Mouse (Mus musculus) embryonic facial prominence, embryonic 12.5 days (tissue): ENCODE measurements around the gene Zc3h12c. TPM values are rescaled to one million over a fixed set of nuclear protein-coding genes. Genes with fewer than 3 reads are reported as not detected.

Experiments
- ATAC-seq: fragments of 200-750 bp; cut with Nextera tagmentation; 2 replicates; pipeline ENCODE4 v1.8.0; 2017; ENCODE audit not compliant: insufficient number of reproducible peaks, insufficient read depth, low FRiP score, low TSS enrichment
- H3K27ac ChIP-seq: fragments of 300-500 bp; sonication (generic); 2 replicates; pipeline ENCODE4 v1.5.1; 2016; ENCODE audit warnings: mild to moderate bottlenecking
- H3K27me3 ChIP-seq: fragments of 300-500 bp; sonication (generic); 2 replicates; pipeline ENCODE4 v1.6.1; 2016; ENCODE audit warnings: mild to moderate bottlenecking, moderate library complexity
- H3K36me3 ChIP-seq: fragments of 300-500 bp; sonication (generic); 2 replicates; pipeline ENCODE4 v1.6.1; 2016; ENCODE audit warnings: mild to moderate bottlenecking
- H3K4me1 ChIP-seq: fragments of 300-500 bp; sonication (generic); 2 replicates; pipeline ENCODE4 v1.6.1; 2016
- H3K4me2 ChIP-seq: fragments of 300-500 bp; sonication (generic); replicated peaks from 2 replicates; pipeline ENCODE4 v1.6.1; 2016; ENCODE audit warnings: mild to moderate bottlenecking, moderate library complexity
- H3K4me3 ChIP-seq: fragments of 300-500 bp; sonication (generic); 2 replicates; pipeline ENCODE4 v1.5.1; 2016; ENCODE audit warnings: mild to moderate bottlenecking
- H3K9ac ChIP-seq: fragments of 300-500 bp; sonication (generic); 2 replicates; pipeline ENCODE4 v1.6.1; 2016; ENCODE audit warnings: mild to moderate bottlenecking, moderate library complexity
- H3K9me3 ChIP-seq: fragments of 300-500 bp; sonication (generic); 2 replicates; pipeline ENCODE4 v1.6.1; 2016; ENCODE audit warnings: mild to moderate bottlenecking, moderate library complexity
- WGBS: fragments of 180-500 bp; shearing (Covaris S2); methylation state at CpG from one replicate; pipeline ENCODE4 v1.1.7; 2016; 5-methylcytosine and 5-hydroxymethylcytosine counted together
- polyA plus RNA-seq: library from polyadenylated mRNA; unstranded; fragments of >200 nt; fragmentation: Nextera tagmentation; extraction: Ambion mirVana; gene quantifications from 2 replicates; pipeline ENCODE4 v1.2.1, GENCODE M21; 2016

Gene Zc3h12c
- polyA plus RNA-seq, 1 experiment from 2014 or later, result 3.9 TPM

DNA sequence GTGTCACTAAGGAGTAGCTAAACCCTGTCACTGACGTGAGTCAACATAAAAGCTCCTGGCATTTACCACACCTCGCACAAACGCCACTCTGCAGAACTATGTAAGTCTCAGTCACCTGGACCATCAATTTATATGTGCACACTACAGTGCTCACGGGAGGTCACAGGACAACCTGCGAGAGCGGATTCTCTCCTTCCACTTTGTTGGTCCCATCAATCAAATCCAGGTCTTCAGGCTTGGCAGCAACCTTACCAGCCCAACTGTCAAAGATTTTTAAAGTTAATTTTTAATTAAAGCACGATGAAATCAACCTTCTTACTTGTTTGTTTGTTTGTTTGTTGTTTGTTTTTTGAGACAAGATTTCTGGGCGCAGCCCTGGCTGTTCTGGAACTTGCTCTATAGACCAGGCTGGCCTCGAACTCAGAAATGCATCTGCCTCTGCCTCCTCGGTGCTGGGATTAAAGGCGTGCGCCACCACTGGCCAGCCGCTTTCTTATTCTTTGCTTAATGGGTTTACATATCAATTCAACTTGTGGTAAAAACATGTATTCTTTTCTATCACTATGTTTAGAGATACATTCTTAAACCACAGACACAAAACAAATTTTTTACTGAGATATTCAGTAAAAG, 3.2 kb downstream of the Zc3h12c start:
- Histone ChIP-seq H3K4me3 (no peak overlapping the region), H3K27me3 (peaks cover 11% of the 10 kb centered on the region; the same call in 1 of the 2 replicates), H3K4me2 (no peak overlapping the region), H3K36me3 (0 out of 2 replicates have a peak, but pooled peaks cover 3% of the 10 kb centered on the region), H3K4me1 (no peaks in the 10 kb centered on the region), H3K9me3 (no peaks in the 10 kb centered on the region), H3K9ac (no peak overlapping the region), H3K27ac (no peak overlapping the region)
- WGBS, result 89% methylated on average over 13 of the region's 13 CpGs
- no peak for ATAC-seq

DNA sequence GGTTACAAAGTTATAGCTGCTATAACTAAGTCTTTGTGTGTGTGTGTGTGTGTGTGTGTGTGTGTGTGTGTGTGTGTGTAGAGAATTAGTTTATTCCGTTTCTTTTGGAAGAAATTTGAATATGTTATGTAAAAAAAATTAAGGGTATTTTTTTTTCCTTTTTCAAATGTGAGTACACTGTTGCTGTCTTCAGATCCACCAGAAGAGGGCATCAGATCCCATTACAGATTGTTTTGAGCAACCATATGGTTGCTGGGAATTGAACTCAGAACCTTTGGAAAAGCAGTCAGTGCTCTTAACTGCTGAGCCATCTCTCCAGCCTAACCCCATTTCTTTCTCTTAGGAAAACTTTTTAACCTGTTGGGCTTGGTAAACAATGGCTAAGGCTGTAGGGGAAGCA, 7.9 kb downstream of the Zc3h12c start:
- Histone ChIP-seq H3K27ac (no peak overlapping the region), H3K36me3 (0 out of 2 replicates have a peak, but pooled peaks cover 3% of the 10 kb centered on the region), H3K9ac (no peak overlapping the region), H3K27me3 (no peaks in the 10 kb centered on the region), H3K4me2 (no peak overlapping the region), H3K4me3 (no peak overlapping the region), H3K4me1 (no peaks in the 10 kb centered on the region), H3K9me3 (no peaks in the 10 kb centered on the region)
- no peak for ATAC-seq
- WGBS, result 86% methylated on average over 1 of the region's 1 CpGs

DNA sequence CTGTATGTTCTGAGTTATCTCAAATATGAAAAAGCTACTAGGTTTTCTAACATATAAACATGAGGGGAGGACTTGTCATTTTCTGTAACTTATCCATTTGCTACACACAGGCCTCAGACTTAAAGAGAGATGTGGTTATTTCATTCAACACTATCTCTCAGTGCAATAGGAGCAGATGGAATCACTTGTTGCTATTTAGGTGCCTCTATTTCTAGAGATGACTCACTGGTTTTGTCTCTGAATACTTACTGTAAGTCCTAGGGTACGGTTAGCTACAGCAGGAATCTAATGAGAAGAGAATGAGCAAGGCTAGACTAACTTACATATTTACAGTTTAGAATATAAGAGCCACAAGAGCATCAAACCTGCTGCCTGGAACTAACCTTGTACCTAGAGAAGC, 9.8 kb downstream of the Zc3h12c start:
- Histone ChIP-seq H3K4me2 (no peak overlapping the region), H3K9ac (no peak overlapping the region), H3K36me3 (0 out of 2 replicates have a peak, but pooled peaks cover 3% of the 10 kb centered on the region), H3K9me3 (no peaks in the 10 kb centered on the region), H3K27ac (no peak overlapping the region), H3K4me3 (no peak overlapping the region), H3K27me3 (no peaks in the 10 kb centered on the region), H3K4me1 (no peaks in the 10 kb centered on the region)
- ATAC-seq, result no peak
- WGBS, result 85% methylated on average over 1 of the region's 1 CpGs

DNA sequence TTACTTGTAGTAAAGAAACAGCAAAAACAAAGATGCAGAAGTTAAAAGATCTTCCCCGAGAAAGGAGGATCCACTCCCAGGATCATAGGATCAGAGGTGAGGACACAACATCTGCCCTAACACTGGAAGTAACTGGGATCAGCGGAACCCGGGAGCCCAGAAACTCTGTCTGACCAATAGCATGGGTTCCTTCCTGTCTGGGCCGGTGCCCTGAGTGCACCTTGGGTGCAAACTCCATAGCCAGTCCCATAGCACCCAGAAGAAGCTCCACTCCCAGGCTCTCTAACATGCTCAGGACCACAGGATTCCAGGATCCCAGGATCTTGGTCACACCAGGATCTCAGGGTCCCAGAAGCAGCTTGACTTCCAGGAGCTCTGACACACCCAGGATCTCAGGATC, 13.0 kb downstream of the Zc3h12c start:
- no peaks in the 10 kb centered on the region for H3K9me3 ChIP-seq
- no peak overlapping the region for H3K9ac ChIP-seq
- H3K4me3 ChIP-seq, result no peak overlapping the region
- 79% methylated on average over 4 of the region's 4 CpGs for WGBS
- H3K27ac ChIP-seq, result no peak overlapping the region
- H3K36me3 ChIP-seq, result no peaks in the 10 kb centered on the region
- H3K4me2 ChIP-seq, result no peak overlapping the region
- 0 out of 2 replicates have a peak, but pooled peaks cover 4% of the 10 kb centered on the region for H3K4me1 ChIP-seq
- ATAC-seq, result no peak
- H3K27me3 ChIP-seq, result no peaks in the 10 kb centered on the region

DNA sequence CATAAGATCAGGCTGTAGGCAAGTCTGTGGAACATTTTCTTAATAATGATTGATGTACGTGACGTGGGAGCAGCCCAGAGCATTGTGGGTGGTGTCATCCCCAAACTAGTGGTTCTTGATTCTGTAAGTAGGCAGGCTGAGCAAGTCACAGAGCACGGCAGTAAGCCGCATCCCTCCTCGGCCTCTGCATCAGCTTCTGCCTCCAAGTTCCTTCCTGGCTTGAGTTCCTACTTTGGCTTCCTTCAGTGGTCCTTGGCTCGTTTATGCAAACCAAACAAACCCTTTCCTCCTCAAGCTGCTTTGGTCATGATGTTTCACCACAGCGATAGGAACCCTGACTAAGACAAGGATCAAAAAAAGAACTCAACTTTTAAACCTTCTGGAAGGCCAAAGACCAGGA, 14.1 kb downstream of the Zc3h12c start:
- H3K36me3 ChIP-seq, result no peaks in the 10 kb centered on the region
- H3K9ac ChIP-seq, result no peak overlapping the region
- peaks cover 8% of the 10 kb centered on the region for H3K4me1 ChIP-seq
- H3K4me2 ChIP-seq, result no peak overlapping the region
- ATAC-seq, result no peak
- no peaks in the 10 kb centered on the region for H3K9me3 ChIP-seq
- no peak overlapping the region for H3K4me3 ChIP-seq
- no peak overlapping the region for H3K27ac ChIP-seq
- no peaks in the 10 kb centered on the region for H3K27me3 ChIP-seq
- WGBS, result 77% methylated on average over 7 of the region's 7 CpGs

DNA sequence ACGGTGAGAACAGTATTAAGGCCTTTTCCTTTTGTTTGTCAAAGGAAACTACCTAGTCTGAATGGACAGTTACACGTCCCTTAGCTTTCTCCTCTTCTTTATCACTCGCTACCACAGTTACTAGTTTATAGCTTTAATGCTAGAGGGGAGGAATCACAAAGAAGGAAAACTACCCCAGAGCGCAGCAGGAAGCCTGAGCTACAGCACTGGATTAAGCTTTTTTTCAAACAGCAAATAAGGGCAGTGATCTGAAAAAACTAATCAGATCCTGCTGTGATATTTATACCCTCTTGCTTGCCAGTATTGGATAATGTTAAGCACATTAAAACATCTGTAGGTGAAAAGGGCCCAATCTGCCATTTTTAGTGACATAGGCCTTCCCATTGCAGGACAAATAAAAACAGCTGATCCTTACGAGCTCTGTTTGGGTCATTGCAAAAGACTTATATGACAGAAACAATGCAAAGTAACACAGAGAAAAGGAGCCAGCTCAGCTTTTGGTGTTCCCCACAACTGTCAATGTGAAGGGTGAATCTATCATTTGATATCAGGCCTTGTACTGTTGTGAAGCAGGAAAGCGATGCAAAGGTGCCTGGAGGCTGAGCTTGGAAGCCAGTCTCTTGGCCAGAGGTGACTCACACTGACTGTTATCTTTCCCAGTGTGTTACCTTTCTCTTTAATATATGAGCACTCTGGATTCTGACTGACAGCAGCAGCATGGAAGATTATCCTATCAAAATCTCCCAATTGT, 16.1 kb downstream of the Zc3h12c start:
- Histone ChIP-seq H3K36me3 (no peaks in the 10 kb centered on the region), H3K9ac (no peak overlapping the region), H3K4me3 (no peak overlapping the region), H3K27ac (no peak overlapping the region), H3K4me2 (no peak overlapping the region), H3K9me3 (no peaks in the 10 kb centered on the region), H3K4me1 (peaks cover 11% of the 10 kb centered on the region), H3K27me3 (no peaks in the 10 kb centered on the region)
- no peak for ATAC-seq
- WGBS, result 70% methylated on average over 6 of the region's 6 CpGs

DNA sequence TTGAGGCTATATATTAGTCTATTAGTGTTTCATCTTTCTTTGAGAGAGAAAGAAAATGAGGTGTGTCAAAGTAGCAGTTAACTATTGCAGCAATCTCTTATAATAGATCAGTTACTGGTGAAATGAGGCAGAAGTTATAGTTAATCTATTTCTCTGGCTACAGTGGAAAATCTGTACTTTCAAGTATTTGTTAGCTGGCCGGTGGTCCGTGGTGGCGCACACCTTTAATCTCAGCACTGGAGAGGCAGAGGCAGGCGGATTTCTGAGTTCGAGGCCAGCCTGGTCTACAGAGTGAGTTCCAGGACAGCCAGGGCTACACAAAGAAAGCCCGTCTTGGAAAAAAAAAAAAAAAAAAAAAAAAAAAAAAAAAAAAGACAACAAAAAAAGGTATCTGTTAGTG, 18.6 kb downstream of the Zc3h12c start:
- H3K4me3 ChIP-seq, result no peak overlapping the region
- no peaks in the 10 kb centered on the region for H3K36me3 ChIP-seq
- no peak overlapping the region for H3K9ac ChIP-seq
- H3K27ac ChIP-seq, result no peak overlapping the region
- no peak for ATAC-seq
- H3K9me3 ChIP-seq, result no peaks in the 10 kb centered on the region
- no peak overlapping the region for H3K4me2 ChIP-seq
- no peaks in the 10 kb centered on the region for H3K27me3 ChIP-seq
- 77% methylated on average over 6 of the region's 6 CpGs for WGBS
- peaks cover 11% of the 10 kb centered on the region for H3K4me1 ChIP-seq

DNA sequence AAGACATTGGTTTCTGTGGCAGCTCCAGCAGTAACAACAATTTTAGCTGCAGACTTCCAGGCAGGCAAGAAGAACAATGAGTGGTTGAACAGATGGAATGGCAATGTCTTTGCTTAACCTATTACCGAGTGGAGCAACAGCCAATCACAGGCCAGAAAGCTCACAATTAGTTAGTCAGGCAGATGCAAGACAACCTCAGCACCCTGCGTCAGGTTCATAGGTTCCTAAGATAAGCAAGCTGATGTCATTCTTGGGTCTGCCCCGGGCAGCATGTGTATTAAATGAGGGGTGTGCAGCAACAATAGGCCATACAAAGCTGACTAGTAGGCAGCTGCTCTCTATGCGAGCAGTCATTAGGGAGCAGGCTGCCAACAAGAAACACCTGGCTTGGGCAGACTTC, 19.1 kb downstream of the Zc3h12c start:
- Histone ChIP-seq H3K9me3 (no peaks in the 10 kb centered on the region), H3K36me3 (no peaks in the 10 kb centered on the region), H3K4me2 (0 out of 2 replicates have a peak overlapping the region, but pooled peaks have one; percentile 2), H3K27ac (0 out of 2 replicates have a peak overlapping the region, but pooled peaks have one; percentile 3), H3K4me1 (peaks cover 11% of the 10 kb centered on the region), H3K9ac (no peak overlapping the region), H3K4me3 (0 out of 2 replicates have a peak overlapping the region, but pooled peaks have one; percentile 7), H3K27me3 (no peaks in the 10 kb centered on the region)
- WGBS, result 22% methylated on average over 4 of the region's 4 CpGs
- peak; percentile 67; the same call in 1 of the 2 replicates for ATAC-seq

DNA sequence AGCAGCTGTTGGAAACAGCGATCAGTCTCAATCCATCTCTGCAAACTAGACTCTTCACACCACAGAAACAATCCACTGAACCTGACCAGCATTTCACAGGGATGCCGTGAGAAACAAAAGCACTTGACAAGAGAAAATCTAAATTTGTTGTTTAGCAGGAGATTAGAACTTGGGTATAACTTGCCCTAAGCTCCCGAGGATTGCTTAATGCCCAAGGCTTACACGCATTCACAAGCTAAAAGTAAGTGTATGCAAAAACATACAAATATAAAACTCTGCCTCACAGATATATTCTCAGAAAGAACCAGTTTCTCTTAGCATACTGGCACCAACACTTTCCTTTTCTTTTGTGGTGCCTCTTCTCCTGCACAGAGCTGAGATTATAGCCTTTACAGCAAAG, 19.5 kb downstream of the Zc3h12c start:
- Histone ChIP-seq H3K4me1 (peaks cover 11% of the 10 kb centered on the region), H3K4me2 (0 out of 2 replicates have a peak overlapping the region, but pooled peaks have one; percentile 2), H3K36me3 (no peaks in the 10 kb centered on the region), H3K4me3 (peak overlapping the region; percentile 7; the same call in 1 of the 2 replicates), H3K27ac (peak overlapping the region; percentile 3; the same call in 1 of the 2 replicates), H3K27me3 (no peaks in the 10 kb centered on the region), H3K9me3 (no peaks in the 10 kb centered on the region), H3K9ac (no peak overlapping the region)
- 84% methylated on average over 4 of the region's 4 CpGs for WGBS
- no peak for ATAC-seq

DNA sequence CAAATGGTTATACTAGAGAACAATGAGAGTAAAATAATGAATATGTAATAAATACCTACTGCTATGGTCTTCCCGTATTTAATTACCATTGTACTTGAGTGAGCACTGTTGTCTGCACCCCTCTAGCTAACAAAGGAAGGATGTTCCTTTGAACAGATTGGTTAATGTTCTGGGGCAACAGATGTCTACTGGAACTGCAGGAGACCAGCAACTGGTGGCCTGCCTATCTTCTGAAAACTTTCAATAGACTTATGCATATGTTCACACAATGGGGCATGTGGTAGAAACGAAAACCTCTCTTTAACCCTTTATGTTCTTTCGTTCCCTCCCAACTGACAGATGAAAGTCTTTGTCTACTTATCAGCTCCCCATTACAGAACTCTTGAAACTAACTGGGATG, 20.1 kb downstream of the Zc3h12c start:
- Histone ChIP-seq H3K36me3 (no peaks in the 10 kb centered on the region), H3K27ac (no peak overlapping the region), H3K4me2 (no peak overlapping the region), H3K9ac (no peak overlapping the region), H3K4me3 (peak overlapping the region; percentile 7; the same call in 1 of the 2 replicates), H3K4me1 (peaks cover 11% of the 10 kb centered on the region), H3K27me3 (no peaks in the 10 kb centered on the region), H3K9me3 (no peaks in the 10 kb centered on the region)
- 66% methylated on average over 3 of the region's 3 CpGs for WGBS
- no peak for ATAC-seq

DNA sequence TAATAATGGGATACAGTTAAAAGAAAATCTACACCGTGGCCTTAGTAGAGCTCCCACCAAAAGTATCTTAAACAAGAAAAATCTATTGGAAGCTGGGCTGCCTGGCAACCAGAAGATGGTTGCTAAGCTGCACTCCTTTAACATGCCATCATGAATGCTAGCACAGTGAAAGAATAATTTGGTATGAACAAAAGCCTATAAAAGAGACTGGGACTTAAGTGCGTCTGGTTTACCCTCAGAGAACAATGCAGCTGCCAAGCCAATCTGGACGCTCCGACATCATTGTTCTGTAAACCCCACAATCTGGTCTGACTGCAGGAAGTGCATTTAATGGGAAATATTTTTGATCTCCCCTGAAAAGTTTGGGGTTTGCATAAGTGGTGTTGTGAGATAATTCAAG, 22.1 kb downstream of the Zc3h12c start:
- H3K27me3 ChIP-seq, result no peaks in the 10 kb centered on the region
- peaks cover 7% of the 10 kb centered on the region for H3K4me1 ChIP-seq
- no peaks in the 10 kb centered on the region for H3K9me3 ChIP-seq
- no peak overlapping the region for H3K9ac ChIP-seq
- no peaks in the 10 kb centered on the region for H3K36me3 ChIP-seq
- no peak overlapping the region for H3K4me2 ChIP-seq
- peak; percentile 69; the same call in 1 of the 2 replicates for ATAC-seq
- H3K27ac ChIP-seq, result no peak overlapping the region
- no peak overlapping the region for H3K4me3 ChIP-seq
- 66% methylated on average over 4 of the region's 4 CpGs for WGBS

DNA sequence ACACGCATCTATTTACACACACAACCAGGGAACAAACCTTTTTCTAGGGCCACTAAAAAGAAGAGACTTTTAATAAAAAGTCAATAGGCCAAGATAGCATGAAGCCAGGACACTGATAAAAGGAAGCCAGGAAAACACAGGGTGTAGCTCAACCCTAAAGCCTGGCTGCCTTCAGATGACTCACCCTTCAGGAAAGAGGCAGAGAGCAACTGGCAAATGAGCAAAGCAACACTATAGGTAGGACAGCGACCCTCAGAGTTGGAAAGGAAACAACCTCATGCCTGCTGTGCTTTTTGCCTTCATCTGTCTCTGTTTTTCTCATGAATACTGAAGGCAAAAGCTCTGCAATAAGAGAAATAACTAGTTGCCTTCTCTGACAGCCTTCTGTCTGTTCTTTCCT, 35.6 kb downstream of the Zc3h12c start:
- H3K27ac ChIP-seq, result no peak overlapping the region
- no peak overlapping the region for H3K4me3 ChIP-seq
- no peak overlapping the region for H3K4me2 ChIP-seq
- no peak overlapping the region for H3K9ac ChIP-seq
- H3K4me1 ChIP-seq, result no peaks in the 10 kb centered on the region
- H3K9me3 ChIP-seq, result no peaks in the 10 kb centered on the region
- no peaks in the 10 kb centered on the region for H3K36me3 ChIP-seq
- WGBS, result 83% methylated on average over 2 of the region's 2 CpGs
- ATAC-seq, result no peak
- H3K27me3 ChIP-seq, result no peaks in the 10 kb centered on the region
